Mouse (Mus musculus) midbrain, embryonic 16.5 days (tissue): Measurements from ENCODE around the gene Spsb2. TPM values are rescaled to one million over a fixed set of nuclear protein-coding genes. Genes with fewer than 3 reads are reported as not detected.

Source experiments
- ATAC-seq: fragments of 200-750 bp; cut with Nextera tagmentation; 2 replicates; pipeline ENCODE4 v1.8.0; 2017; ENCODE audit warnings: moderate TSS enrichment
- H3K27ac ChIP-seq: fragments of 300-500 bp; sonication (generic); 2 replicates; pipeline ENCODE4 v1.5.1; 2014; ENCODE audit warnings: mild to moderate bottlenecking, low read length, mixed read lengths
- H3K27me3 ChIP-seq: fragments of 300-500 bp; sonication (generic); 2 replicates; pipeline ENCODE4 v1.6.1; 2014; ENCODE audit warnings: low read depth, low read length, mixed read lengths; ENCODE audit not compliant: control insufficient read depth, insufficient read depth
- H3K36me3 ChIP-seq: fragments of 300-500 bp; sonication (generic); 2 replicates; pipeline ENCODE4 v1.6.1; 2014; ENCODE audit warnings: mild to moderate bottlenecking, low read length, moderate library complexity, mixed read lengths; ENCODE audit not compliant: control insufficient read depth, insufficient read depth
- H3K4me1 ChIP-seq: fragments of 300-500 bp; sonication (generic); 2 replicates; pipeline ENCODE4 v1.6.1; 2014; ENCODE audit warnings: mild to moderate bottlenecking, low read length, mixed read lengths; ENCODE audit not compliant: control insufficient read depth, insufficient read depth
- H3K4me2 ChIP-seq: fragments of 300-500 bp; sonication (generic); 2 replicates; pipeline ENCODE4 v1.6.1; 2014; ENCODE audit warnings: mild to moderate bottlenecking, low read length, mixed read lengths
- H3K4me3 ChIP-seq: fragments of 300-500 bp; sonication (generic); 2 replicates; pipeline ENCODE4 v1.5.1; 2014; ENCODE audit warnings: low read depth, mild to moderate bottlenecking, low read length, moderate library complexity, mixed read lengths
- H3K9ac ChIP-seq: fragments of 300-500 bp; sonication (generic); 2 replicates; pipeline ENCODE4 v1.6.1; 2014; ENCODE audit warnings: low read depth, low read length, mixed read lengths
- H3K9me3 ChIP-seq: fragments of 300-500 bp; sonication (generic); replicated peaks from 2 replicates; pipeline ENCODE4 v1.6.1; 2014; ENCODE audit warnings: mild to moderate bottlenecking, low read length, mixed read lengths; ENCODE audit not compliant: control insufficient read depth, poor library complexity, severe bottlenecking
- WGBS: fragments of 180-500 bp; shearing (Covaris S2); extraction: QIAGEN DNeasy Blood & Tissue Kit; methylation state at CpG from one replicate; pipeline ENCODE4 v1.1.7; 2014; 5-methylcytosine and 5-hydroxymethylcytosine counted together
- polyA plus RNA-seq: library from polyadenylated mRNA; unstranded; fragments of >200 nt; fragmentation: Nextera tagmentation; extraction: Ambion mirVana; gene quantifications from 2 replicates; pipeline ENCODE4 v1.2.1, GENCODE M21; 2015

Spsb2 gene
- polyA plus RNA-seq, 1 experiment from 2014 or later: 10.1 TPM

GRCm38 (mm10) chr6:124770013-124770412 lies 38.4 kb upstream of the Spsb2 start:
- 63% methylated on average over 7 of the region's 7 CpGs for WGBS
- H3K27me3 ChIP-seq: no peaks in the 10 kb centered on the region
- H3K4me3 ChIP-seq: peak overlapping the region; percentile 68
- no peak; the same call in 1 of the 2 replicates for ATAC-seq
- H3K9me3 ChIP-seq: no peaks in the 10 kb centered on the region
- peak overlapping the region; percentile 77; the same call in 1 of the 2 replicates for H3K27ac ChIP-seq
- peak overlapping the region; percentile 84 for H3K9ac ChIP-seq
- H3K4me2 ChIP-seq: peak overlapping the region; percentile 77
- H3K4me1 ChIP-seq: peaks cover 18% of the 10 kb centered on the region
- H3K36me3 ChIP-seq: no peaks in the 10 kb centered on the region

GRCm38 (mm10) chr6:124770511-124770910 lies 38.0 kb upstream of the Spsb2 start:
- 88% methylated on average over 15 of the region's 15 CpGs for WGBS

GRCm38 (mm10) chr6:124779222-124779983 lies 29.1 kb upstream of the Spsb2 start, which contains the start of gene Lrrc23:
Gene Lrrc23 (minus strand): TSS chr6:124779727.
- Histone ChIP-seq H3K27ac (no peak within 1 kb of the TSS), H3K4me2 (peak within 1 kb of the TSS; percentile 64), H3K36me3 (no peaks in the 10 kb centered on the region), H3K27me3 (no peaks in the 10 kb centered on the region), H3K9me3 (no peaks in the 10 kb centered on the region), H3K4me3 (peak within 1 kb of the TSS; percentile 34), H3K4me1 (peaks cover 9% of the 10 kb centered on the region), H3K9ac (0 out of 2 replicates have a peak within 1 kb of the TSS, but pooled peaks have one; percentile 5)
- WGBS: 2% methylated on average over 23 of the region's 23 CpGs
- ATAC-seq: peak; percentile 69

More at GRCm38 (mm10) chr6:124770511-124770910, 38.0 kb upstream of the Spsb2 start:
- no peaks in the 10 kb centered on the region for H3K9me3 ChIP-seq
- peaks cover 18% of the 10 kb centered on the region for H3K4me1 ChIP-seq
- H3K27ac ChIP-seq: no peak overlapping the region
- no peak overlapping the region for H3K4me2 ChIP-seq
- H3K9ac ChIP-seq: peak overlapping the region; percentile 84; the same call in 1 of the 2 replicates
- ATAC-seq: no peak
- no peaks in the 10 kb centered on the region for H3K36me3 ChIP-seq
- H3K4me3 ChIP-seq: no peak overlapping the region
- no peaks in the 10 kb centered on the region for H3K27me3 ChIP-seq

- Histone ChIP-seq H3K4me3 (peak overlapping the region; percentile 34), H3K4me2 (peak overlapping the region; percentile 64), H3K4me1 (peaks cover 9% of the 10 kb centered on the region), H3K9ac (no peak overlapping the region), H3K27ac (no peak overlapping the region), H3K9me3 (no peaks in the 10 kb centered on the region), H3K36me3 (no peaks in the 10 kb centered on the region), H3K27me3 (no peaks in the 10 kb centered on the region)
- peak; percentile 33; the same call in 1 of the 2 replicates for ATAC-seq
- 3% methylated on average over 10 of the region's 10 CpGs for WGBS
Observed at GRCm38 (mm10) chr6:124779984-124780416, 28.5 kb upstream of the Spsb2 start.

- WGBS: 86% methylated on average over 7 of the region's 7 CpGs
- no peak overlapping the region for H3K27ac ChIP-seq
- no peak for ATAC-seq
- no peaks in the 10 kb centered on the region for H3K36me3 ChIP-seq
- no peaks in the 10 kb centered on the region for H3K27me3 ChIP-seq
- no peak overlapping the region for H3K4me2 ChIP-seq
- H3K4me1 ChIP-seq: peaks cover 9% of the 10 kb centered on the region
- no peaks in the 10 kb centered on the region for H3K9me3 ChIP-seq
- H3K4me3 ChIP-seq: no peak overlapping the region
- H3K9ac ChIP-seq: no peak overlapping the region
Observed at GRCm38 (mm10) chr6:124780917-124781316, 27.5 kb upstream of the Spsb2 start.

GRCm38 (mm10) chr6:124782436-124782835 lies 26.0 kb upstream of the Spsb2 start:
- H3K9ac ChIP-seq: no peak overlapping the region
- H3K27me3 ChIP-seq: no peaks in the 10 kb centered on the region
- no peaks in the 10 kb centered on the region for H3K36me3 ChIP-seq
- no peaks in the 10 kb centered on the region for H3K9me3 ChIP-seq
- no peak for ATAC-seq
- no peak overlapping the region for H3K4me3 ChIP-seq
- H3K27ac ChIP-seq: no peak overlapping the region
- H3K4me2 ChIP-seq: no peak overlapping the region
- WGBS: 25% methylated on average over 6 of the region's 6 CpGs
- peaks cover 9% of the 10 kb centered on the region for H3K4me1 ChIP-seq

- no peaks in the 10 kb centered on the region for H3K4me1 ChIP-seq
- H3K9me3 ChIP-seq: no peaks in the 10 kb centered on the region
- H3K4me3 ChIP-seq: no peak overlapping the region
- 52% methylated on average over 8 of the region's 8 CpGs for WGBS
- H3K36me3 ChIP-seq: no peaks in the 10 kb centered on the region
- no peak for ATAC-seq
- H3K9ac ChIP-seq: no peak overlapping the region
- H3K4me2 ChIP-seq: no peak overlapping the region
- H3K27ac ChIP-seq: no peak overlapping the region
- no peaks in the 10 kb centered on the region for H3K27me3 ChIP-seq
Observed at GRCm38 (mm10) chr6:124786756-124787420, 21.6 kb upstream of the Spsb2 start.

GRCm38 (mm10) chr6:124787722-124788121 lies 20.7 kb upstream of the Spsb2 start:
- H3K9ac ChIP-seq: no peak overlapping the region
- H3K4me2 ChIP-seq: no peak overlapping the region
- no peaks in the 10 kb centered on the region for H3K27me3 ChIP-seq
- no peaks in the 10 kb centered on the region for H3K9me3 ChIP-seq
- no peak overlapping the region for H3K27ac ChIP-seq
- no peaks in the 10 kb centered on the region for H3K36me3 ChIP-seq
- 83% methylated on average over 10 of the region's 10 CpGs for WGBS
- H3K4me1 ChIP-seq: no peaks in the 10 kb centered on the region
- no peak overlapping the region for H3K4me3 ChIP-seq
- ATAC-seq: no peak

- no peak overlapping the region for H3K4me2 ChIP-seq
- H3K36me3 ChIP-seq: no peaks in the 10 kb centered on the region
- H3K27me3 ChIP-seq: no peaks in the 10 kb centered on the region
- H3K9ac ChIP-seq: no peak overlapping the region
- H3K27ac ChIP-seq: peak overlapping the region; percentile 26; the same call in 1 of the 2 replicates
- H3K4me3 ChIP-seq: no peak overlapping the region
- 73% methylated on average over 4 of the region's 4 CpGs for WGBS
- no peak for ATAC-seq
- H3K4me1 ChIP-seq: no peaks in the 10 kb centered on the region
- no peaks in the 10 kb centered on the region for H3K9me3 ChIP-seq
Observed at GRCm38 (mm10) chr6:124789519-124789918, 18.9 kb upstream of the Spsb2 start.
